Mouse (Mus musculus): ENCODE measurements around the gene Aoc1. TPM values are rescaled to one million over a fixed set of nuclear protein-coding genes. Genes with fewer than 3 reads are reported as not detected.

The Aoc1 gene
- total RNA-seq, 2 experiments from 2014 or later = not detected

DNA sequence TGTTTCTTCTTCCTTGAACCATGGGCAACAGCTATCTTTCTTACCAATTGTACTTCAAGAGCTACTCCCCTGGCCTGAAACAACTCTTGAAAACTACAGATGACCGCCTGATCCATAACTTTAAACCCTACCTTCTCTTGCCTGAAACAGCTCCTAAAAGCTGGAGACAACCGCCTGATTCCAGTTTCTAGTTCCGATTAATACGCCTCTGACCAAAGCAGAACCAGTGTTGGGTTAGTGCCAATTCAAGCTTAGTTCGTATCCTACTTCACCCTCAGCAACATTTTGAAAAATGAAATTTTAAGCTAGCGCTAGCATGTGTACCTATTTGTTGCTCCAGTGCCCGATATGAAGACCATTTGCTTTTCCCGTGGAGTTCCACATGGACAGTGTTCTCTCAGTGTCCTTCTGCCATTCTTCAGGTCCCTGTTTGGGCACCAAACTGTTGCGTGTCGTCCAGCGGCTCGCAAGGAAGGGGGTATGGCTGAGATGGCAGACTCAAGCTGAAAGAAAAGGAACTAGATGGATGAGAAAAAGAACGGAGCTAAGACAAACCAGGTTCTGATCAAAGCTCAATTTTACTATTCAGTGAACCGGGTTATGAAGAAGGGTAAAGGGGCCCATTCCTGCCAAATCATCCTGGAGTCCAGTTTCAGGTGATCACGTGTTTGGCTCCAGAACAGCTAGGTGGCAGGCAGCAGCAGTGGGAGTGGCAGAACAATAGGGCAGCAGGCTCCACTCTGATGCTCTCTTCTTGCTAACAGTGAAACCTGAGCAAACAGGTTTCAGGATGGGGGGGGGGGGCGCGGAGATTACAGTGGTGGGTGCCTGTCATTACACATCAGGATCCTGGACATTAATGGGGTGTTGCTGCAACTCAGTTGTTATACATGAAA is 30.1 kb downstream of the Aoc1 start:
- Histone ChIP-seq H3K4me3 (no peak overlapping the region), H3K27ac (no peak overlapping the region)
- no peak for DNase-seq (ENCODE audit: low spot score in 2 of 2)
- no peak for TF ChIP-seq CTCF (conservative IDR thresholded peaks at IDR 0.05)

DNA sequence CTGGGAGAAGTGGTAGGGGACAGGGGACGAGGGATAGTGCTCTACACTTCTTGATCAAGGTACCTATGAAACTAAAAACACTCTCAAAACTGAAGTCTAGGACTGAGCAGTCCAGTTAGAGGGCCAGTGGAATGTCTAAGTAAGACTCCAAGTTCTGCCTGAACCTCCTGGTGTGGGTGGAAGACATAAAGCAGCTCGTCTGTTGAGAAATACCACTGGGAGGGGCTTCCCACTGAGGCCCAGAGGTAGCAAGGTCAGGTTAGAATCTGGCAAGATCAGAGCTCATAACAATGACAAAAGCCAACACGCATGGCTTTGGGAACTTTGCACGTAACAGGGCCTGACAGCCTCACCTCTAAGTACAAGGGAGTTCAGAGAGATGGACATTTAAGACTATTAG is 30.7 kb downstream of the Aoc1 start:
- Histone ChIP-seq H3K27ac (no peak overlapping the region), H3K4me3 (no peak overlapping the region)
- no peak for DNase-seq (ENCODE audit: low spot score in 2 of 2)
- TF ChIP-seq CTCF (conservative IDR thresholded peaks at IDR 0.05) = no peak

DNA sequence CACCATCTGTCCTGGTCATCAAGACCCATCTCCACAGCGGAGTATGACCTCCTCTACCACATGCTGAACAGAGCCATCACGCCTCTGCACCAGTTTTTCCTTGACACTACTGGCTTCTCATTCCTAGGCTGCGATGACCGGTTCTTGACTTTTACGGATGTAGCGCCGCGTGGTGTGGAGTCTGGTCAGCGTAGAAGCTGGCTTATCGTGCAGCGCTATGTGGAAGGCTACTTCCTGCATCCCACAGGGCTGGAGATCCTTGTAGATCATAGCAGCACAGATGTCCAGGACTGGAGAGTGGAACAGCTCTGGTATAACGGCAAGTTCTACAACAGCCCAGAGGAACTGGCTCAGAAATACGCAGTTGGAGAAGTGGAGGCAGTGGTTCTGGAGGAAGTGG is 32.9 kb downstream of the Aoc1 start:
- no peak overlapping the region for H3K27ac ChIP-seq
- DNase-seq (ENCODE audit: low spot score in 2 of 2) = no peak
- H3K4me3 ChIP-seq = no peak overlapping the region
- TF ChIP-seq CTCF (conservative IDR thresholded peaks at IDR 0.05) = no peak

DNA sequence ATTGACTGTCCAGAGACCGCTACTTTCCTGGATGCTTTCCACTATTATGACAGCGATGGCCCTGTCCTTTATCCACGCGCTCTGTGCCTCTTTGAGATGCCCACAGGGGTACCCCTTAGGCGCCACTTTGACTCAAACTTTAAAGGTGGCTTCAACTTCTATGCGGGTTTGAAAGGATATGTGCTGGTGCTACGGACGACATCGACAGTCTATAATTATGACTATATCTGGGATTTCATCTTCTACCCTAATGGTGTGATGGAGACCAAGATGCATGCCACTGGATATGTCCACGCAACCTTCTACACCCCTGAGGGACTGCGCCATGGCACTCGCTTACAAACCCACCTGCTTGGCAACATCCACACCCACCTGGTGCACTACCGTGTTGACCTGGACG is 33.7 kb downstream of the Aoc1 start:
- no peak overlapping the region for H3K27ac ChIP-seq
- no peak overlapping the region for H3K4me3 ChIP-seq
- no peak for DNase-seq (ENCODE audit: low spot score in 2 of 2)
- no peak for TF ChIP-seq CTCF (conservative IDR thresholded peaks at IDR 0.05)

DNA sequence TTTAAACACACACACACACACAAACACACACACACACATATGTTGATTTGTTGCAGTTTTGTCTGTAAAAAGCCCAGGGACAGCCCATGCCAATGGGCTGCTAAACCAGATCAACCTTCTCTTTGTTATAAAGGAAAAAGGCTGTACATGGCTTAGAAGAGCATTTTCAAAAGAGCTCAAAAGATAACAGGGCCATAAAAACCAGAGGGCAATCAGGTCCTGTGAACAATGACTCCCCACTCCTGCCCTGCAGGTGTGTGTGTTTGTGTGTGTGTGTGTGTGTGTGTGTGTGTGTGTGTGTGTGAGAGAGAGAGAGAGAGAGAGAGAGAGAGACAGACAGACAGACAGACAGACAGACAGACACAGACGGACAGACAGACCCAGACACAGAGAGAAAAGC is 36.5 kb downstream of the Aoc1 start:
- Histone ChIP-seq H3K4me3 (no peak overlapping the region), H3K27ac (no peak overlapping the region)
- no peak for DNase-seq (ENCODE audit: low spot score in 2 of 2)
- no peak for TF ChIP-seq CTCF (conservative IDR thresholded peaks at IDR 0.05)

DNA sequence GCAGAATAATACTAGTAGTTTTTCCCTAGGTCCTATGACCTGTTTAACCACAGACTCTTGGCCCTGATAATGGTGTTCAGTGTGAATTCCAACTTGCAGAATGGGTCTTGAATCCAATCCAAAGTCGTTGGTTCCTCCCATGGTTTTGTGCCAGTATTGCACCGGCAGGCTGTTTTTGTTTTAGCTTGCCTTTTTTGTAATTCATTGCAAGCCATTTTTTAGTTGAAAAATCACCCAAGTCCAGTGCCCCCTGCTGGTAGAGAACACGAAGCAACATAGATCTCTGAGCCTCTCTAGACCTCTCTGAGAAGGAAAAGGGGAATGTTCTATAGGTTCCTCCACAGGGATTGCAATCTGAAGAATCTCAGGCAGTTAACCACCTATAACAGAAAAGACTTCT is 39.3 kb downstream of the Aoc1 start:
- no peak overlapping the region for H3K4me3 ChIP-seq
- H3K27ac ChIP-seq = no peak overlapping the region
- peak; percentile 67 for TF ChIP-seq CTCF (conservative IDR thresholded peaks at IDR 0.05)
- DNase-seq (ENCODE audit: low spot score in 2 of 2) = no peak

DNA sequence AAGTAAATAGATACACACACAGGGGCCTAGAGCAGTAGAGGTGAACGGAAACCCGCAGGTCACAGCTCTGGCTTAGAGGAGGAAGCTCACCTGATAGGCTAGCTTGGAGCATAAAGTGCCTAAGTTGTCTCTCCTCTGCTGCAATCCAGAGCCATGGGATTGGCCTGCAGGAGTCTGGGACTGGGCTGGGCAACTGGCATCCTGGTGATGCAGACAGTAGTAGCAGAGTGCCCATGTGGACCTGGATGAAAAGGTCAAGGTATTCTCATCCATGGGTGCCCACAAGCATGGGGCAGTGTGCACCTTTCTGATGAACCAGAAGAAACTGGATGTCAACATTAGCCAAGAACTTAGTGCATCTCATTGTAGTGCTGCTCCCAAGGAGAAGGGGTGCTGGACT is 40.9 kb downstream of the Aoc1 start:
- no peak overlapping the region for H3K4me3 ChIP-seq
- DNase-seq (ENCODE audit: low spot score in 2 of 2) = no peak
- no peak for TF ChIP-seq CTCF (conservative IDR thresholded peaks at IDR 0.05)
- no peak overlapping the region for H3K27ac ChIP-seq

DNA sequence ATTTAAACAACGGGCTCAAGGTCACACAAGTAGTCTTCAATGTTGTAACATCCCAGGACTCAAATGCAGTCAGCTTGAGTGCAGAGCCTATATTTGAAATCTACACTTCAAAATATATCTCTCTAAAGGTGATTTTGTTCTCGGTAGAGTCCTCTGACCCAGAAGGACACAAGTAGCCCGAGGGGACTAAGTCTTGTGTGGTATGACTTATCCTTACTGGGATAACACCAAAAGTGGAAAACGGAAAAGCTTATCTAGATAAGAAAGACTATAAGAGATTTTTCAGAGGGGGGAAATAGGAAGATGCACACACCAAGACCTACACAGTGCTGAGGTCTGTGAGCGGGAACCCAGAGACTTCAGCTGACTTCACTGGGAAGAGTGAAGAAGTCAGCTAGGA is 56.9 kb downstream of the Aoc1 start, which contains the start of gene 1600015I10Rik:
Gene 1600015I10Rik (plus strand): TSS at position 301 of the 400 bp plus-strand sequence.
- Histone ChIP-seq H3K27ac (no peak within 1 kb of the TSS), H3K4me3 (no peak within 1 kb of the TSS)
- DNase-seq (ENCODE audit: low spot score in 2 of 2) = no peak
- no peak for TF ChIP-seq CTCF (conservative IDR thresholded peaks at IDR 0.05)

DNA sequence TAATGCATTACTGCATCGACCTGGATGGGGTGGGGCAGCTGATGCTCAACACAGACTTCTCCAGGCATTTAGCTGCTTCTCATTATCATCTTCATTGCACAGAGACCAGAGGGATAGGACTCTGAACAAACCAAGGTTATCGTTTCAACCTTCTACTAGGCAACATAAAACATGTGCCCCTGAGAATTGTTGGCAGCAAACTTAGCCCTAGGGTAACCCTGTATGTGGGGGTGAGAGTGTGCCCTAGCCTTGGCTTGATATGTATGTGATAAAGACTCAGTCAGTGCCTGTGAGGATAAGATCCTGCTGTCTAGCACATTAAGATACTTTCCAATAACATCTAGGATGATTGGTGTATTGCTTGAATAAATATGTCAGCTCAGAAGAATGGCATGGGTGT is 76.9 kb downstream of the Aoc1 start:
- DNase-seq (ENCODE audit: low spot score in 2 of 2) = no peak
- no peak for TF ChIP-seq CTCF (conservative IDR thresholded peaks at IDR 0.05)
- H3K27ac ChIP-seq = no peak overlapping the region
- H3K4me3 ChIP-seq = no peak overlapping the region

DNA sequence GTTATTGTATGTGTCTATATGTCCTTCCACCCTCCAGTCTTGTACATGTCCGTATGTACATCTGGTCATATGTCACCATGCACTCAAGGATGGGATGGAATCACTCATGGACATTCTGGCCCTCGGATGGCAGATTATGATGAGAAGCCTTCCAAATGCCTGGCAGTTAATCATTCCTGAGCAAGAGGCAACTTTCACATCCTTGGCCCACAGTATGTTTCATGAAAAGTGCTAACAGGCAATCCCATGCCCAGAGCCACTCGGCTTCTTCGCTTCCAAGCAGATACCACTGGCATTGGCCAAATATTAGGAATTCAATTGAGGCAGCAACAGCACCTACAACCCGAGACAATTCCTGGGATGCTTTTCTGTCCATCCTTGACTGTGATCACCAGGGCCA is 78.0 kb downstream of the Aoc1 start:
- TF ChIP-seq CTCF (conservative IDR thresholded peaks at IDR 0.05) = no peak
- no peak for DNase-seq (ENCODE audit: low spot score in 2 of 2)
- no peak overlapping the region for H3K4me3 ChIP-seq
- no peak overlapping the region for H3K27ac ChIP-seq

DNA sequence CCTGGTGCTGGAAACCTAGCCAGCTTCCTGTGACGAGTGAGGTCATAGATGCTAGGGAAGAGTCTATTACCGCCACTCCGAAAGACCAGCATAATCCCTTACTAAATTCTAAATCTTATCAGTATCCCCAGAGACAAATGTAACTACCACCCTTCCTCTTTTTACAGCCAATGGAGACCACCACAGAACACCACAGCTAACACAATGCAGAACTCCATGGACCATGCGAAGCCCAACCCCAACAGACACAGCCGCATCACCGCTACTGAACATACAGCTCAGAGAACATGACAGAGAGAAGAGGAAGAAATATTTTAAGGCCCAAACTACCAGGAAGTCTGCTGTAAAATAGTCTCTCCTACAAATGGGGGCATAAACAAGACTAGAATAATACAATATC is 78.9 kb downstream of the Aoc1 start:
- no peak overlapping the region for H3K4me3 ChIP-seq
- no peak overlapping the region for H3K27ac ChIP-seq
- DNase-seq (ENCODE audit: low spot score in 2 of 2) = no peak
- TF ChIP-seq CTCF (conservative IDR thresholded peaks at IDR 0.05) = no peak

DNA sequence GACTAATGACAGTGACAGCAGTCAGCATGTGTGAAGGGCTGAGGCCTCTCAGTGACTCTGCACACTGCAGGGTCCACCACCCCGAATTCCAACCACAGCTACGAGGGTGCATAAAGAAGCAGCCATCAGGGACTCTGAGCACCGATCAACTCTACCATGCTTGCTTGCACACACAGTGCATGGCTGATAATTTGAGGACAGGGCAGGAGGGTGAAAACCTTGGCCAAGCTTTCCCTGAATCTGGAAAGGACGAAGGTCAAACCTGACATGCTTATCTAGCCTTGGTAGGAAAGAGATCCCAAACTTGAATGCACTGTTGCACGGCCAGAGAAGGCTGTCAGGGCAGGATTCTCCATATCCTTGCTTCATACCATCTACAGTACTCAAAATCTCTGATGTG is 80.5 kb downstream of the Aoc1 start:
- Histone ChIP-seq H3K27ac (no peak overlapping the region), H3K4me3 (no peak overlapping the region)
- no peak for TF ChIP-seq CTCF (conservative IDR thresholded peaks at IDR 0.05)
- no peak for DNase-seq (ENCODE audit: low spot score in 2 of 2)

DNA sequence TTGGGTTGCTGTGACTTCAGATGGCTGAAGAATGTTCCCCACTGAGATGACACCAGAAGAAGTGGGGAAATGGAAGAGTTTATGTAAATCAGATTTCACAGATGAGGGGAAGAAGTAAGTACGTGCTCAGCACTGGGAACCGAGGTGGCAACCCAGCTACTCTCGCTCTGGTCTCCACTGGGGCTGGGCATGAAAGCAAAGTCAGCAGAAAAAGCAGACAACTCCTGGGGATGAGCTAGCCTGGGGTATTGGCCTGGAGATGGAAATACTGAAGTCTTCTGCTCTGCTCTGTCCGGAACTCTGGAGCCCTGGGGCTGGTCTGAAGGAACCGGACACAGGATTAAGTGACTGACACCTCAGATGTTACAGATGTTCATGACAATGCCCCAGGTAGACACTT is 81.5 kb downstream of the Aoc1 start:
- no peak for DNase-seq (ENCODE audit: low spot score in 2 of 2)
- TF ChIP-seq CTCF (conservative IDR thresholded peaks at IDR 0.05) = no peak

DNA sequence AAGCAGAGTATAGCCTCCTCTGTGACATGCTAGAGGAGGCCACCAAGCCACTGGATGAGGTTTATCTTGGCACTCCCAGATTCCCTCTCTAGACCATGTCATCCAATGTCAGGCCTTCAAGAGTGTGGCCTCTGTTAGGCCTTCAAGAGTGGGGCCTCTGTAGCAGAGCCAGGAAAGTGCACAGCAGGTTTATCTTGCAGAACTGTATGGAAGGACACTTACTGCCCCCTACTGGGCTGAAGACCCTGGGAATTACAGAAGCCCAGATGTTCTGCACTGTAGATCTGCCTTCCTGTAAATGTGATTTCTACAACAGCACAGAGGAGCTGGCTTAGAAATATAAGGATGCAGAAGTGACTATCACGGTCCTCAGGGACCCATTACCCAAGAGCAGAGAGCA is 82.2 kb downstream of the Aoc1 start:
- TF ChIP-seq CTCF (conservative IDR thresholded peaks at IDR 0.05) = peak; percentile 80
- peak; percentile 13 to 54 for DNase-seq (ENCODE audit: low spot score in 2 of 2)
- no peak overlapping the region for H3K27ac ChIP-seq

More for the DNA sequence above, 81.5 kb downstream of the Aoc1 start:
- no peak overlapping the region for H3K27ac ChIP-seq
- H3K4me3 ChIP-seq = no peak overlapping the region

More for the DNA sequence above, 82.2 kb downstream of the Aoc1 start:
- no peak overlapping the region for H3K4me3 ChIP-seq
